Mouse (Mus musculus) forebrain, postnatal 0 days (tissue): ENCODE data around the gene Bcl2. TPM values are rescaled to one million over a fixed set of nuclear protein-coding genes. Genes with fewer than 3 reads are reported as not detected.

ENCODE experiments used
- ATAC-seq: fragments of 200-750 bp; cut with Nextera tagmentation; 2 replicates; pipeline ENCODE4 v1.8.0; 2017; ENCODE audit warnings: mild to moderate bottlenecking, moderate library complexity
- DNase-seq: peaks from one replicate; pipeline ENCODE4 v3.0.0-alpha.2; 2015
- H3K27ac ChIP-seq: fragments of 300-500 bp; sonication (generic); 2 replicates; pipeline ENCODE4 v1.5.1; 2014; ENCODE audit warnings: low read depth, mild to moderate bottlenecking, antibody characterized with exemption, low read length, moderate library complexity, mixed read lengths
- H3K27me3 ChIP-seq: fragments of 300-500 bp; sonication (generic); 2 replicates; pipeline ENCODE4 v1.6.1; 2014; ENCODE audit warnings: mild to moderate bottlenecking, low read length, mixed read lengths; ENCODE audit not compliant: insufficient read depth
- H3K36me3 ChIP-seq: fragments of 300-500 bp; sonication (generic); 2 replicates; pipeline ENCODE4 v1.6.1; 2014; ENCODE audit warnings: mild to moderate bottlenecking, moderate library complexity; ENCODE audit not compliant: insufficient read depth
- H3K4me1 ChIP-seq: fragments of 300-500 bp; sonication (generic); 2 replicates; pipeline ENCODE4 v1.6.1; 2014; ENCODE audit warnings: antibody characterized with exemption; ENCODE audit not compliant: insufficient read depth
- H3K4me2 ChIP-seq: fragments of 300-500 bp; sonication (generic); 2 replicates; pipeline ENCODE4 v1.6.1; 2014; ENCODE audit warnings: low read depth, mild to moderate bottlenecking, moderate library complexity
- H3K4me3 ChIP-seq: fragments of 300-500 bp; sonication (generic); 2 replicates; pipeline ENCODE4 v1.5.1; 2014; ENCODE audit warnings: low read depth, low read length, mixed read lengths
- H3K9ac ChIP-seq: fragments of 300-500 bp; sonication (generic); 2 replicates; pipeline ENCODE4 v1.6.1; 2014; ENCODE audit warnings: mild to moderate bottlenecking
- H3K9me3 ChIP-seq: fragments of 300-500 bp; sonication (generic); 2 replicates; pipeline ENCODE4 v1.6.1; 2016; ENCODE audit warnings: low read length
- CTCF ChIP-seq: sonication (generic); IDR thresholded peaks from 2 replicates; pipeline ENCODE4 v1.5.1; 2016; ENCODE audit warnings: antibody characterized with exemption, control low read depth, low read depth
- WGBS: fragments of 180-500 bp; shearing (Covaris S2); extraction: QIAGEN DNeasy Blood & Tissue Kit; methylation state at CpG from one replicate; pipeline ENCODE4 v1.1.7; 2014; 5-methylcytosine and 5-hydroxymethylcytosine counted together
- polyA plus RNA-seq: library from polyadenylated mRNA; unstranded; fragments of >200 nt; fragmentation: Nextera tagmentation; extraction: Ambion mirVana; gene quantifications from 2 replicates; pipeline ENCODE4 v1.2.1, GENCODE M21; 2015
- total RNA-seq: library from RNA; depleted of rRNA; stranded (reverse); fragments of >200 nt; gene quantifications from 2 replicates; pipeline ENCODE4 v1.2.3, GENCODE M21; 2014

The Bcl2 gene
- total and polyA plus RNA-seq, 2 experiments from 2014 or later: 6.3 to 14.1 TPM

GRCm38 (mm10) chr1:106750656-106751055, 36.6 kb upstream of the Bcl2 start:
- H3K27ac ChIP-seq: no peak overlapping the region
- H3K4me3 ChIP-seq: no peak overlapping the region
- peaks cover 40% of the 10 kb centered on the region for H3K36me3 ChIP-seq
- no peak for TF ChIP-seq CTCF
- H3K27me3 ChIP-seq: no peaks in the 10 kb centered on the region
- WGBS: 42% methylated on average over 1 of the region's 1 CpGs
- DNase-seq: no peak
- H3K4me1 ChIP-seq: no peaks in the 10 kb centered on the region
- H3K9ac ChIP-seq: no peak overlapping the region
- ATAC-seq: no peak
- no peak overlapping the region for H3K4me2 ChIP-seq
- no peaks in the 10 kb centered on the region for H3K9me3 ChIP-seq

- Histone ChIP-seq H3K36me3 (peaks cover 38% of the 10 kb centered on the region), H3K27me3 (no peaks in the 10 kb centered on the region), H3K4me2 (no peak overlapping the region), H3K9me3 (no peaks in the 10 kb centered on the region), H3K9ac (no peak overlapping the region), H3K4me3 (no peak overlapping the region), H3K27ac (no peak overlapping the region), H3K4me1 (no peaks in the 10 kb centered on the region)
- TF ChIP-seq CTCF: no peak
- no peak for ATAC-seq
- 90% methylated on average over 6 of the region's 6 CpGs for WGBS
- DNase-seq: no peak
Observed at GRCm38 (mm10) chr1:106748555-106749315, 34.7 kb upstream of the Bcl2 start.

GRCm38 (mm10) chr1:106742980-106743379, 28.9 kb upstream of the Bcl2 start:
- 70% methylated on average over 6 of the region's 6 CpGs for whole genome bisulfite sequencing
- H3K27ac ChIP-seq: no peak overlapping the region
- no peak overlapping the region for H3K4me3 ChIP-seq
- DNase-seq (no peak), ATAC-seq (no peak)
- H3K9me3 ChIP-seq: no peaks in the 10 kb centered on the region
- no peaks in the 10 kb centered on the region for H3K27me3 ChIP-seq
- H3K36me3 ChIP-seq: peaks cover 49% of the 10 kb centered on the region
- H3K9ac ChIP-seq: no peak overlapping the region
- H3K4me1 ChIP-seq: no peaks in the 10 kb centered on the region
- H3K4me2 ChIP-seq: no peak overlapping the region
- TF ChIP-seq CTCF: no peak

GRCm38 (mm10) chr1:106740735-106741134, 26.7 kb upstream of the Bcl2 start:
- ATAC-seq (no peak), DNase-seq (no peak)
- WGBS: 93% methylated on average over 4 of the region's 4 CpGs
- H3K27me3 ChIP-seq: no peaks in the 10 kb centered on the region
- no peak for TF ChIP-seq CTCF
- H3K9me3 ChIP-seq: no peaks in the 10 kb centered on the region
- H3K4me2 ChIP-seq: no peak overlapping the region
- H3K4me3 ChIP-seq: no peak overlapping the region
- no peak overlapping the region for H3K9ac ChIP-seq
- H3K4me1 ChIP-seq: no peaks in the 10 kb centered on the region
- H3K27ac ChIP-seq: no peak overlapping the region
- peaks cover 38% of the 10 kb centered on the region for H3K36me3 ChIP-seq

GRCm38 (mm10) chr1:106739810-106740209, 25.7 kb upstream of the Bcl2 start:
- Histone ChIP-seq H3K36me3 (peaks cover 40% of the 10 kb centered on the region), H3K27ac (no peak overlapping the region), H3K9me3 (no peaks in the 10 kb centered on the region), H3K9ac (no peak overlapping the region), H3K4me2 (no peak overlapping the region), H3K4me1 (no peaks in the 10 kb centered on the region), H3K27me3 (no peaks in the 10 kb centered on the region), H3K4me3 (no peak overlapping the region)
- DNase-seq: no peak
- no peak for TF ChIP-seq CTCF
- ATAC-seq: no peak
- 90% methylated on average over 5 of the region's 5 CpGs for WGBS

GRCm38 (mm10) chr1:106738092-106738491, 24.0 kb upstream of the Bcl2 start:
- 86% methylated on average over 3 of the region's 3 CpGs for WGBS
- Histone ChIP-seq H3K4me1 (no peaks in the 10 kb centered on the region), H3K9me3 (no peaks in the 10 kb centered on the region), H3K4me2 (no peak overlapping the region), H3K27me3 (no peaks in the 10 kb centered on the region), H3K27ac (no peak overlapping the region), H3K36me3 (peaks cover 42% of the 10 kb centered on the region), H3K4me3 (no peak overlapping the region), H3K9ac (no peak overlapping the region)
- DNase-seq: no peak
- ATAC-seq: no peak
- no peak for TF ChIP-seq CTCF

- Histone ChIP-seq H3K4me2 (no peak overlapping the region), H3K9ac (no peak overlapping the region), H3K27ac (no peak overlapping the region), H3K4me1 (no peaks in the 10 kb centered on the region), H3K9me3 (no peaks in the 10 kb centered on the region), H3K27me3 (no peaks in the 10 kb centered on the region), H3K4me3 (no peak overlapping the region), H3K36me3 (peaks cover 40% of the 10 kb centered on the region)
- 91% methylated on average over 8 of the region's 8 CpGs for WGBS
- no peak for TF ChIP-seq CTCF
- no peak for DNase-seq
- ATAC-seq: no peak
Observed at GRCm38 (mm10) chr1:106736211-106736610, 22.1 kb upstream of the Bcl2 start.
